Mouse (Mus musculus): ENCODE data around the gene Tmc7.
A peak's percentile ranks its signal among the peaks of the same experiment; 100 is the strongest.

Gene Tmc7

GRCm38 (mm10) chr7:118584926-118585325 is 390 bp upstream of the Tmc7 start:
- DNase-seq = no peak

GRCm38 (mm10) chr7:118583821-118584220 is 715 bp downstream of the Tmc7 start:
- DNase-seq = no peak

GRCm38 (mm10) chr7:118579938-118580337 is 4.6 kb downstream of the Tmc7 start:
- DNase-seq = no peak

- DNase-seq = no peak
Measured at GRCm38 (mm10) chr7:118578269-118578668, 6.3 kb downstream of the Tmc7 start.

- DNase-seq = no peak
Measured at GRCm38 (mm10) chr7:118572039-118572438, 12.5 kb downstream of the Tmc7 start.

GRCm38 (mm10) chr7:118571350-118571749 is 13.2 kb downstream of the Tmc7 start:
- DNase-seq = no peak

GRCm38 (mm10) chr7:118569121-118569543 is 15.4 kb downstream of the Tmc7 start:
- no peak for DNase-seq

GRCm38 (mm10) chr7:118554290-118554689 is 30.2 kb downstream of the Tmc7 start:
- no peak for DNase-seq

GRCm38 (mm10) chr7:118553881-118554280 is 30.7 kb downstream of the Tmc7 start:
- DNase-seq = no peak

GRCm38 (mm10) chr7:118547451-118547850 is 37.1 kb downstream of the Tmc7 start:
- no peak for DNase-seq

GRCm38 (mm10) chr7:118544128-118544527 is 40.4 kb downstream of the Tmc7 start:
- DNase-seq = no peak

- DNase-seq = no peak
Measured at GRCm38 (mm10) chr7:118535076-118535475, 49.5 kb downstream of the Tmc7 start.

- DNase-seq = no peak
Measured at GRCm38 (mm10) chr7:118534326-118534725, 50.2 kb downstream of the Tmc7 start.

GRCm38 (mm10) chr7:118533178-118533578 is 51.4 kb downstream of the Tmc7 start, which contains the start of gene Coq7:
TSS of gene Coq7 (minus strand) at chr7:118533356.
- DNase-seq = peak; percentile 96

GRCm38 (mm10) chr7:118532519-118533177 is 51.9 kb downstream of the Tmc7 start:
- peak; percentile 97 for DNase-seq

- DNase-seq = no peak
Measured at GRCm38 (mm10) chr7:118526967-118527366, 57.6 kb downstream of the Tmc7 start.

GRCm38 (mm10) chr7:118522077-118522476 is 62.5 kb downstream of the Tmc7 start:
- DNase-seq = no peak

- no peak for DNase-seq
Measured at GRCm38 (mm10) chr7:118519661-118520060, 64.9 kb downstream of the Tmc7 start.

GRCm38 (mm10) chr7:118518687-118519086 is 65.8 kb downstream of the Tmc7 start:
- DNase-seq = peak; percentile 67

- DNase-seq = no peak
Measured at GRCm38 (mm10) chr7:118517819-118518218, 66.7 kb downstream of the Tmc7 start.

GRCm38 (mm10) chr7:118508556-118508955 is 76.0 kb downstream of the Tmc7 start:
- no peak for DNase-seq

- DNase-seq = no peak
Measured at GRCm38 (mm10) chr7:118503844-118504243, 80.7 kb downstream of the Tmc7 start.

GRCm38 (mm10) chr7:118502333-118502732 is 82.2 kb downstream of the Tmc7 start:
- no peak for DNase-seq

GRCm38 (mm10) chr7:118499784-118500435 is 84.6 kb downstream of the Tmc7 start:
- DNase-seq = no peak
